Comparison of ENCODE assay signal across 9 mouse cellular contexts in genomic region chr12:21229076-21229918, GRCm38 (mm10). TPM values are rescaled to one million over a fixed set of nuclear protein-coding genes. Genes with fewer than 3 reads are reported as not detected.
DNase-seq lines count a peak whose midpoint lies in the region; ATAC-seq and TF ChIP-seq lines count a peak whose summit lies in the region.
"Had no signal": no experiment of that assay in that cellular context is flagged by ENCODE, and none has a peak within 500 bp of the region (broad histone marks: within the 10 kb centered on the region; RNA-seq: fewer than 3 reads in every experiment).

No protein-coding gene starts in this region.

- H3K4me3 ChIP-seq in midbrain, embryonic 11.5 days (ENCODE audit: low read depth, low read length) = no peak overlapping the region
- H3K4me3 ChIP-seq in midbrain, embryonic 10.5 days = no peak overlapping the region
- no peak overlapping the region for H3K4me3 ChIP-seq in liver, embryonic 13.5 days (replicated peaks)
- no peak overlapping the region for H3K4me3 ChIP-seq in midbrain, embryonic 16.5 days (ENCODE audit: low read depth, low read length)
- no peak overlapping the region for H3K4me3 ChIP-seq in kidney, embryonic 16.5 days (ENCODE audit: low read length)
- H3K4me3 ChIP-seq in stomach, postnatal 0 days (ENCODE audit: low read depth, low read length) = no peak overlapping the region
- H3K4me3 ChIP-seq: limb, embryonic 12.5 days had no signal

- H3K27me3 ChIP-seq in midbrain, embryonic 11.5 days (ENCODE audit: control insufficient read depth, insufficient read depth, low read length) = no peaks in the 10 kb centered on the region
- no peaks in the 10 kb centered on the region for H3K27me3 ChIP-seq in midbrain, embryonic 10.5 days (ENCODE audit: low read depth, poor library complexity, severe bottlenecking)
- no peaks in the 10 kb centered on the region for H3K27me3 ChIP-seq in liver, embryonic 13.5 days
- no peaks in the 10 kb centered on the region for H3K27me3 ChIP-seq in midbrain, embryonic 16.5 days (ENCODE audit: control insufficient read depth, insufficient read depth, low read depth, low read length)
- H3K27me3 ChIP-seq in kidney, embryonic 16.5 days (ENCODE audit: insufficient read depth, low read length) = no peaks in the 10 kb centered on the region
- no peaks in the 10 kb centered on the region for H3K27me3 ChIP-seq in stomach, postnatal 0 days (ENCODE audit: control insufficient read depth, insufficient read depth, low read length)
- H3K27me3 ChIP-seq: limb, embryonic 12.5 days had no signal

- H3K27ac ChIP-seq in midbrain, embryonic 11.5 days (ENCODE audit: low read depth, low read length) = no peak overlapping the region
- no peak overlapping the region for H3K27ac ChIP-seq in midbrain, embryonic 10.5 days (replicated peaks)
- H3K27ac ChIP-seq in liver, embryonic 13.5 days = peak overlapping the region; percentile 61; the same call in 1 of the 2 replicates
- no peak overlapping the region for H3K27ac ChIP-seq in midbrain, embryonic 16.5 days (ENCODE audit: low read length)
- H3K27ac ChIP-seq in kidney, embryonic 16.5 days (ENCODE audit: low read length) = no peak overlapping the region
- no peak overlapping the region for H3K27ac ChIP-seq in stomach, postnatal 0 days (replicated peaks)
- H3K27ac ChIP-seq: limb, embryonic 12.5 days had no signal

- no peak for DNase-seq in midbrain, embryonic 11.5 days (ENCODE audit: low spot score, missing footprints)
- no peak for DNase-seq in midbrain, embryonic 10.5 days (ENCODE audit: low spot score)
- DNase-seq in liver, embryonic 13.5 days = peak; percentile 17
- no peak for DNase-seq in stomach, postnatal 0 days (ENCODE audit: low spot score)
- DNase-seq in embryo, embryonic 10.5 days (ENCODE audit: low spot score) = no peak

- ATAC-seq in midbrain, embryonic 11.5 days (ENCODE audit: low FRiP score) = peak; percentile 26; the same call in 1 of the 2 replicates
- ATAC-seq in erythroblast, adult 5-6 weeks (replicated peaks; ENCODE audit: low FRiP score, poor library complexity, severe bottlenecking) = peak; percentile 70
- peak; percentile 78 for ATAC-seq in liver, embryonic 13.5 days (ENCODE audit: low read depth)
- peak; percentile 14; the same call in 1 of the 2 replicates for ATAC-seq in midbrain, embryonic 16.5 days
- ATAC-seq in kidney, embryonic 16.5 days (ENCODE audit: low FRiP score, low TSS enrichment) = no peak
- no peak; the same call in 1 of the 2 replicates for ATAC-seq in stomach, postnatal 0 days (ENCODE audit: low FRiP score, low TSS enrichment)

- WGBS in midbrain, embryonic 11.5 days = 82% methylated on average over 17 of the region's 17 CpGs
- WGBS in midbrain, embryonic 10.5 days = 81% methylated on average over 17 of the region's 17 CpGs
- WGBS in liver, embryonic 13.5 days (ENCODE audit: insufficient replicate concordance) = 43% methylated on average over 17 of the region's 17 CpGs
- 64% methylated on average over 17 of the region's 17 CpGs for WGBS in midbrain, embryonic 16.5 days
- WGBS in kidney, embryonic 16.5 days = 77% methylated on average over 17 of the region's 17 CpGs
- WGBS in stomach, postnatal 0 days = 62% methylated on average over 17 of the region's 17 CpGs

- H3K9ac ChIP-seq in midbrain, embryonic 11.5 days (ENCODE audit: low read length) = no peak overlapping the region
- H3K9ac ChIP-seq in liver, embryonic 13.5 days = no peak overlapping the region
- no peak overlapping the region for H3K9ac ChIP-seq in midbrain, embryonic 16.5 days (ENCODE audit: low read depth, low read length)
- no peak overlapping the region for H3K9ac ChIP-seq in kidney, embryonic 16.5 days (replicated peaks; ENCODE audit: low read length)
- no peak overlapping the region for H3K9ac ChIP-seq in stomach, postnatal 0 days (ENCODE audit: low read length)
- H3K9ac ChIP-seq: limb, embryonic 12.5 days had no signal

- H3K4me2 ChIP-seq in midbrain, embryonic 11.5 days = no peak overlapping the region
- H3K4me2 ChIP-seq in liver, embryonic 13.5 days = peak overlapping the region; percentile 38
- H3K4me2 ChIP-seq in midbrain, embryonic 16.5 days (ENCODE audit: low read length) = no peak overlapping the region
- no peak overlapping the region for H3K4me2 ChIP-seq in kidney, embryonic 16.5 days (replicated peaks; ENCODE audit: low read depth, low read length)
- H3K4me2 ChIP-seq in stomach, postnatal 0 days (replicated peaks; ENCODE audit: low read depth) = no peak overlapping the region
- H3K4me2 ChIP-seq: limb, embryonic 12.5 days had no signal

- no peaks in the 10 kb centered on the region for H3K4me1 ChIP-seq in midbrain, embryonic 11.5 days (ENCODE audit: control insufficient read depth, insufficient read depth, low read length)
- 0 out of 2 replicates have a peak, but pooled peaks cover 11% of the 10 kb centered on the region for H3K4me1 ChIP-seq in midbrain, embryonic 10.5 days
- H3K4me1 ChIP-seq in liver, embryonic 13.5 days (replicated peaks) = peaks cover 52% of the 10 kb centered on the region
- H3K4me1 ChIP-seq in midbrain, embryonic 16.5 days (ENCODE audit: control insufficient read depth, insufficient read depth, low read length) = peaks cover 7% of the 10 kb centered on the region; the same call in 1 of the 2 replicates
- H3K4me1 ChIP-seq in kidney, embryonic 16.5 days (ENCODE audit: insufficient read depth, low read length) = peaks cover 12% of the 10 kb centered on the region; the same call in 1 of the 2 replicates
- H3K4me1 ChIP-seq in stomach, postnatal 0 days (replicated peaks; ENCODE audit: control insufficient read depth, insufficient read depth) = 0 out of 2 replicates have a peak, but pooled peaks cover 5% of the 10 kb centered on the region

- TF ChIP-seq CTCF in stomach, postnatal 0 days (IDR thresholded peaks at IDR 0.05; ENCODE audit: low read depth) = no peak

- H3K9me3 ChIP-seq in midbrain, embryonic 11.5 days (ENCODE audit: control insufficient read depth, low read length) = no peaks in the 10 kb centered on the region
- no peaks in the 10 kb centered on the region for H3K9me3 ChIP-seq in midbrain, embryonic 10.5 days (replicated peaks)
- H3K9me3 ChIP-seq in liver, embryonic 13.5 days (replicated peaks) = no peaks in the 10 kb centered on the region
- no peaks in the 10 kb centered on the region for H3K9me3 ChIP-seq in midbrain, embryonic 16.5 days (replicated peaks; ENCODE audit: control insufficient read depth, low read length, poor library complexity, severe bottlenecking)
- no peaks in the 10 kb centered on the region for H3K9me3 ChIP-seq in kidney, embryonic 16.5 days (ENCODE audit: low read length)
- H3K9me3 ChIP-seq in stomach, postnatal 0 days (ENCODE audit: control insufficient read depth, low read length) = no peaks in the 10 kb centered on the region
- H3K9me3 ChIP-seq: limb, embryonic 12.5 days had no signal

- TF ChIP-seq EP300 in stomach, postnatal 0 days (optimal IDR thresholded peaks at IDR 0.05) = no peak

- H3K36me3 ChIP-seq in midbrain, embryonic 11.5 days (ENCODE audit: control insufficient read depth, insufficient read depth, low read length) = peaks cover 2% of the 10 kb centered on the region; the same call in 1 of the 2 replicates
- H3K36me3 ChIP-seq in midbrain, embryonic 10.5 days = peaks cover 65% of the 10 kb centered on the region
- no peaks in the 10 kb centered on the region for H3K36me3 ChIP-seq in liver, embryonic 13.5 days
- H3K36me3 ChIP-seq in midbrain, embryonic 16.5 days (ENCODE audit: control insufficient read depth, insufficient read depth, low read length) = peaks cover 12% of the 10 kb centered on the region
- H3K36me3 ChIP-seq in kidney, embryonic 16.5 days (ENCODE audit: insufficient read depth, low read length) = peaks cover 14% of the 10 kb centered on the region; the same call in 1 of the 2 replicates
- H3K36me3 ChIP-seq in stomach, postnatal 0 days (ENCODE audit: control insufficient read depth, insufficient read depth, low read length) = no peaks in the 10 kb centered on the region

RNA-seq across cellular contexts. Expression of gene Cpsf3, which starts 55.9 kb away (rescaled TPM):
- 138 and 145 TPM in 2 replicates for polyA plus RNA-seq in midbrain, embryonic 11.5 days (2014; fragmentation: Nextera tagmentation; extraction: Ambion mirVana)
- polyA plus RNA-seq in midbrain, embryonic 10.5 days (2016; fragmentation: Nextera tagmentation; extraction: Ambion mirVana) = 142 and 148 TPM in 2 replicates
- total RNA-seq in erythroblast, adult 5-6 weeks (2015; ENCODE audit: low replicate concordance) = 43.8 and 52.7 TPM in 2 replicates
- total RNA-seq in erythroblast, adult 5-6 weeks (2017; ENCODE audit: low replicate concordance) = 11.8 and 19.7 TPM in 2 replicates
- 51.6 and 64.4 TPM in 2 replicates for polyA plus RNA-seq in liver, embryonic 13.5 days (2015; fragmentation: Nextera tagmentation; extraction: Ambion mirVana)
- polyA plus RNA-seq in midbrain, embryonic 16.5 days (2015; fragmentation: Nextera tagmentation; extraction: Ambion mirVana) = 89.5 and 91.3 TPM in 2 replicates
- polyA plus RNA-seq in kidney, embryonic 16.5 days (2015; fragmentation: Nextera tagmentation; extraction: Ambion mirVana) = 118 and 123 TPM in 2 replicates
- polyA plus RNA-seq in stomach, postnatal 0 days (2015; fragmentation: Nextera tagmentation; extraction: Ambion mirVana) = 45.2 and 48.1 TPM in 2 replicates

RNA-seq across cellular contexts. Expression of gene Itgb1bp1, which starts 56.8 kb away (rescaled TPM):
- 42.6 and 42.9 TPM in 2 replicates for polyA plus RNA-seq in midbrain, embryonic 11.5 days (2014; fragmentation: Nextera tagmentation; extraction: Ambion mirVana)
- polyA plus RNA-seq in midbrain, embryonic 10.5 days (2016; fragmentation: Nextera tagmentation; extraction: Ambion mirVana) = 43.0 and 44.8 TPM in 2 replicates
- total RNA-seq in erythroblast, adult 5-6 weeks (2015; ENCODE audit: low replicate concordance) = 11.7 and 14.0 TPM in 2 replicates
- 6.8 and 12.7 TPM in 2 replicates for total RNA-seq in erythroblast, adult 5-6 weeks (2017; ENCODE audit: low replicate concordance)
- 28.7 and 29.3 TPM in 2 replicates for polyA plus RNA-seq in liver, embryonic 13.5 days (2015; fragmentation: Nextera tagmentation; extraction: Ambion mirVana)
- 32.4 and 35.0 TPM in 2 replicates for polyA plus RNA-seq in midbrain, embryonic 16.5 days (2015; fragmentation: Nextera tagmentation; extraction: Ambion mirVana)
- 46.4 and 46.9 TPM in 2 replicates for polyA plus RNA-seq in kidney, embryonic 16.5 days (2015; fragmentation: Nextera tagmentation; extraction: Ambion mirVana)
- 31.6 and 32.6 TPM in 2 replicates for polyA plus RNA-seq in stomach, postnatal 0 days (2015; fragmentation: Nextera tagmentation; extraction: Ambion mirVana)

Comparison
In these comparisons a context has a peak if more than half of its experiments do, and no peak if none do; other contexts are left out.
1. ATAC-seq: peak in midbrain, embryonic 11.5 days (single experiment), erythroblast, adult 5-6 weeks (single experiment), liver, embryonic 13.5 days (single experiment) and midbrain, embryonic 16.5 days (single experiment); none in kidney, embryonic 16.5 days (single experiment) and stomach, postnatal 0 days (single experiment).